Mouse (Mus musculus): ENCODE measurements around the gene Naip2.

DNA sequence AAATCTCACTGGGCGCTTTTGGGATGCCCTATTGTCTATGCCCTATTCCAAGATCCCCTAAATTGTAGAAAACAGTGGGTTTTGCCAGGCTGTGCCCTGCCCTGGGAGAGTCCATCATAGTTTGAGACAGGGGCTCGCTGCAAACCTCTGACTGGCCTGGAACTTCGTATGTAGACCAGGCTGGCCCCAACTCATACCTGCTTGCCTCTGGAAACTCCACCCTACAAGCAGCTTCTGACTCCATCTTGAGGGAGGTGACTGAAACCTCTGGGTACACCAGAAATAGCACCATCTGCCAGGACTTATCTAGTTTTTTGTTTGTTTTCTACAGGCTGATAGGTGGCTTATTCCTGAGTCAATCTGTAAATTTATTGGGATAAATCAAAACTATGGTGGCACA lies 77.9 kb downstream of the Naip2 start:
- no peak for TF ChIP-seq CTCF (IDR thresholded peaks at IDR 0.05; ENCODE audit: low read depth)
- no peak for TF ChIP-seq EP300 (optimal IDR thresholded peaks at IDR 0.05)

All from stomach, postnatal 0 days (tissue).